Mouse (Mus musculus): ENCODE measurements at regions not wholly inside any gene's neighbourhood (a gene's known extent, or its start where the extent isn't known, plus 50 kb on each side); places are given as distances from the start of the nearest gene placed in this dataset.

DNA sequence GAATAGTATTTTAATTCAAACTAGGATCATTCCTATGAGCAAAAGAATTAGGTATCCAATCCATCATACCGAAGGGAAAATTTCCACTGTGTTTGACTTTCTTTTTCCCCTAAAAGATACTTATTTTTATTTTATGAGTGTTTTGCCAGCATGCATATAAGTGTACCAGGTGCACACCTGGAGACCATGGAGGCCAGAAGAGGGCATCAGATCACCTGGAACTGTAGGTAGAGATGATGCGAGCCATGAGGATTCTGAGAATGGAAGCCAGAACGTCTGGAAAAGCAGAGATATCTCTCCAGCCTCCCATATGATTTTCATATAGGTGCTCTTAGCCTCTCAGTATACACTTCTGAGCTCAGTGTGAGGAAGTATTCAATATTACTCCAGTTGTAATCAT is 58.5 kb upstream of the Eci2 start:
- TF ChIP-seq CTCF (IDR thresholded peaks at IDR 0.05; ENCODE audit: low read depth, low read length) = peak; percentile 11; the same call in 1 of the 2 replicates
- TF ChIP-seq POLR2A (IDR thresholded peaks at IDR 0.05; ENCODE audit: extremely low read depth, insufficient read depth, low read length) = no peak
